Mouse (Mus musculus) megakaryocyte-erythroid progenitor cell, adult 5-6 weeks (primary cell): ENCODE measurements around the gene Samd3. TPM values are rescaled to one million over a fixed set of nuclear protein-coding genes. Genes with fewer than 3 reads are reported as not detected.

Source experiments
- ATAC-seq: replicated peaks from 2 replicates; pipeline ENCODE4 v1.8.0; 2016; ENCODE audit warnings: mild to moderate bottlenecking, inconsistent platforms; ENCODE audit not compliant: severe bottlenecking, poor library complexity, low FRiP score, low TSS enrichment
- total RNA-seq, 2 experiments: library from RNA; stranded (forward) in 1 of 2; stranded (reverse) in 1 of 2; fragments of 200-1000, 215-1000 nt in 1 of 2; fragments of >200 nt in 1 of 2; fragmentation: Nextera tagmentation in 1 of 2; gene quantifications; 2 replicates each; pipeline ENCODE4 v1.2.3; 2014 to 2017

The Samd3 gene
- 2.7 TPM in 1 of 2 replicates, not detected in the other for total RNA-seq (2014; fragmentation: Nextera tagmentation)
- 7.1 TPM in 1 of 2 replicates, not detected in the other for total RNA-seq (2017)

DNA sequence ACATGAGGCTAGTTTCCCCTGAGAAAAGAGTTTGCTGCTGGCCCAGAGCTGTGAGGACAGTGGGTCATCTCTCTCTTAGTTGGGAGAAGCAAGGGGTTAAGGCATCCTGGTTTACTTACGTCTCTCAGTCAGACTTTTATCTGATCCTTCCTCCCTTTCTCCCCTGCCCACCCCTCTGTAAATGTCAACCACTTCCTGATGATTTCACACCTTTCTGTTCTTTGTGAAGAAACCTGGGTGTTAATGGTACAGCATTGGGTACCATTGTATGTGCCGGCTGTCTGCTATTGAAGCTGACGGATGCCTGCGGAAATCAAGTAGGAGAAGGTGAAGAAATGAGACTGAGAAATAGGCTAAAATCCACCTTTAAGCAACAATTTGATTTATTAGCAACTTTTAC lies at the start of gene Samd3:
TSS of gene Samd3 (plus strand) at position 220 of the 400 bp plus-strand sequence.
- ATAC-seq, result no peak

DNA sequence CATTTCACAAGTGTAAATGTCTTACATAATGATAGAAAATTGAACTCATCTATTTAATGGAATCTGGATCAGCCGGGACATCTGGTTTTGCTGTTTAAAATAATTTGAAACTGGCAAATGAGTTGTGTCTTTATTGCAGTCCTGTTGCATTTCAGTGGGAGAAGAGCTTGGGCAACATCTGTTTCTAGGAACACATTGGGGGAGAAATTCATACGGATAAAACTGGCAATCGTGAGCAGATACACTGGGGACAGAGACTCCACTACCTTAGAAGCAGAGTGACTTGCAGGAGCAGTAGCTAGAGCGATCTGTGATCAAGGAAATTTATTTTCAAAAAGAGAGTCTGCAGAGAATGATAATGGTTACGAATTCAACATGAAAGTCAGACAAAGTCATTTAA lies 44.2 kb upstream of the Samd3 start:
- no peak for ATAC-seq

DNA sequence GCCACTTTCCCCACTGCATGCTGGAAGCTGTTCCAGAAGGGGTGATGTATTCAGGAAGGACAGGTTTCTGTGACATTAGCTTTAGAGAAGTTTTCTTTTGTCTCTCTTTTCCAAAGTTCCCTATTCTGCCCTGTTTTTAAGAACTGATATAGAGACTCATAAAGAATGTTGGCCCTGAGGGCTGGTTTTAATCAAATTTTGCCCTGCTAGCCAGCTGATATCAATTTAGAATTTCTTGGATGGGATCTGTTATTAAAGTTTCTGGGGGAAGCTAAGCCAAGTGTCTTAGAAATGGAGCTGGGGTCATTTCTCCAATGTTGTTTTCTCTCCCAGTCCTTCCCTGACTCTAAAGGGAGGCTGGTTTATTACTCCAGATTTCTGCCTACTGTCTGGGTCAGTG lies 38.7 kb upstream of the Samd3 start:
- no peak for ATAC-seq

DNA sequence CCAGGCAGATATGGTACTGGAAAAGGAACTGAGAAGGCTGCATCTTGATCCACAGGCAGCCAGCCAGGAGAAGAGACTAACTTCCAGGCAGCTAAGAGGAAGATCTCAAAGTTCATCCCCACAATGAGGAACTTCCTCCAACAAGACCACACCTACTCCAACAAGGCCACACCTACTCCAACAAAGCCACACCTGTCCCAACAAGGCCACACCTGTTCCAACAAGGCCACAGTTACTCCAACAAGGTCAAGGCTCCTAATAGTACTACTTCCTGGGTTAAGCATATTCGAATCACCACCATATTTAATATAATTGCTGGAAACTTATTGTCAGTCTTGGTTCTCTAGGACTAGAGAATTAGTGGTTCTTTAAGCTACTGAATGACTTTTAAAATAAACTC lies 34.6 kb upstream of the Samd3 start:
- ATAC-seq, result no peak

DNA sequence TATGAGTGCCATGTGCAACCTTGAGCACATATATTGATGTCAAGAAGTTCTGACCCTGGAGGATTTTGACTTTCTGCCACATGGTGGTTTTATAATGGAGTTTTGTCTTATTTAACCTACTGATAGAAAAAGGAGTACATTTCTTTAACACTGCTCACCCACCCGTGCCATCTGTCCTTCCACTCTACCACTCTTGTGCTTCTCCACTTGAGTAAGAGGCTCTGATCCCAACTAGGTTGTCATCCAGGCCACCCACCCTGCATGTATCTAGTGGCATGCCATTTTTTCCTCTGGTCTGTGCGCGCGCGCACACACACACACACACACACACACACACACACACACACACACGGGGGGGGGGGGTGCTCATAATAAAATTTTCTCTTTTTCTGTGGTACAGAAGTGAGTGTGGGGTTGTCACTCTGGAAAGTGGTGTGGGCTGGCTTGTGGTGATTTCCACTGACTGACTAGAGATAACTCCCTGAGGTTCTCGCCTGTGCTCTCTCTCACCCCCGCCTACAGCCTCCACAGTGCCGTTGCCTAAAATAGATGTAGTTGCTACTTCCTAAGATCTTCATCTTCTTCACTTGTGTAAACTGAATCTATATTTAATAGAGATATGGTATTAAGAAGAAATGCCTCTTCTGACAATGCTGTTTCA lies 26.7 kb upstream of the Samd3 start:
- ATAC-seq, result no peak

DNA sequence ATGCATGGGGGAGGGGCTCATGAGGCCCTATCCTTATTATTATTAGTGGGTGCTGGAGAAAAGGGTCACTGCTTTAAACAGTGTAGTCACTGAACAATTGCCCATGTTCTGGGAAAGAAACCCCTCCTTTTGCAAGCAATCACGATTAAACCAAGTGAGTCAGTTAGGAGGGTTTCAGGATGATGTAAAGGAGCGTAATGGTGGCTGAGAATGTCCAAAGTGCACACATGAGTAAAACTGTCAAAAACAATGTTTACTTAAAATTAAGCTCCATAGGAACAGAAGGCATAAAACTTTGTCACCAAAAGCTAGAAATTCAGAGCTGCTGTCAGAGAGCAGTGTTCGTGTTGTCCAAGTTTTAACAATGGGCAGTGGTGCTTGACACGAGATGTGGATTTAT lies 8.8 kb upstream of the Samd3 start:
- ATAC-seq, result no peak

DNA sequence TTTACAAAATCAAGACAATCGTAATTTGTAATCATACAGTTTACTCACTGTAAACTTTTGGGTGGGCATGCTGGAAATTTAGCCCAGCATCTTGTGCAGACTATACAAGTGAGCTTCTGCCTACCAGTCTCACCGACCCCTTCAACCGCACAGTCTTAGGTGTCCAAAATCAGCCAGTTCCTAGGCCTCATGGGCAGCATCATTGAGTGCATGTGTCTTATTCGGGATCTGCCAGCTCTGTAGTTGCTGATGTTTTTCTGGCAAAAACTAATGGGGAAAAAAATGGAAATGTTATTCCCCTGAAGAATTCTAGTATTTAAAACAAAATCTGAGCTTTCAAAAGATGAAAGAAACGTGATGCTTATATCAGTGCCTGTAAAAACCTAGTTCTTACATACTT lies 3.3 kb upstream of the Samd3 start:
- no peak for ATAC-seq

DNA sequence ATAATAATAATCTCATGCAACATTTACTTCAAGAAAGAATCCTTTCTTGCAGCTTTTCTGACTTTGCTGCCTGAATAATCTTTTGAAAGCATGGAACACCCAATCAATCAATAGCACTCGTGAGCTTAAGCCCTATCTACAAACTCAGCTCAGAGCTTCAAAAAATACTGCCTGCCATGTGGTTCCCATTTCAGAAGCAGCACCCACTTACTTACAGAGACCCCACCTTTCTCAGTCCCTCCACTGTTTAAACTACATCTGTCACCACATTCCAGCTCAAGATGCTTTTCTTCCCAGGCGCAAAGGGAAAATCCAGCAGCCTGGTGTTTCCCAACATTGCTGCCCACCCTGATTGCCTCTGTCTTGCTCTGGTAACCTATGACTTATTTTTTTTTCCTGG lies 2.8 kb upstream of the Samd3 start:
- no peak for ATAC-seq

DNA sequence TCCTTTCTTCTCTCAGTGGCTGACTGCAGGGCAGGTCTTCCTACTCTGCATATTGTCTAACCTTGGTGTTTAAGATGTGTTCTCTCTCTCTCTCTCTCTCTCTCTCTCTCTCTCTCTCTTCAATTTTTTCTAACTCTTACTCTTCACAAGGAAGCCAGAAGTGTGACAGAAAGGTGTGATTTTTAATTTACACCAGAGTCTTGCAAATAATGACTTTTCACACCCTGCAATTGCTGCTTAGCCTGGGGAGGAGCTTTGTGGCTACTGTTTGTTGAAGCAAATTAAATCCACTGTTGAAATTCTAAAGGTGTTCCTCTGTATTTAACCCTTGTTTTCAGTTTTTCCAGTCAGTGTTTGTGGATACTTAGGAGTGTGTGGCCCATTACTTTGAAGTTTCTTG lies 1.3 kb upstream of the Samd3 start:
- no peak for ATAC-seq

DNA sequence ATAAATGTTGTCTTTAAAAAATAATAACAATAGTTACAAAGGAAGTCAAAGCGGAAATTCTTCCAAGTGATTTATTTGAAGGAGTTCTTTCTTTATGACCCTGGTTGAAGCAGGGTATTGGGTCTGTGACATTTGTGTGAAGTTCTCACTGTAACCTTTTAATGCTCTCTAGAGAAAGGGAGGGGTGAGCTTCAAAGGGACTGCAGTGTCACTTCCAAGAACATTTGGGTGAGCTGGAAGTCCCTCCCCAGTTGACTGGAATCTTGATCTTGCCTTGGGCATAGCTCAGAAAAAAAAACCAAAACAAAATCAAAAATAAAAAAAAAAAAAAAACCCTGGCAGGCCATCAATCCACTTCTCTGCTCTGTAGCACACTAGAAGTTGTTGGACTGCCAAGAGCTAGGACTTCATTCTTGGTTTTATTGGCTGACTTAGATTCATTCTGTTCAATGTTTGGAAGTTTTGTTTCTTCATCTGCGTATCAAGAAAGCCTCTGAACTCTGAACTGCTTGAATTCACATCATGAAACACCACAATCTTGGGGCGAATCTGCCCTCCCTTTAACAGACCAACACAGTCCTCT lies 2.7 kb downstream of the Samd3 start:
- ATAC-seq, result no peak

DNA sequence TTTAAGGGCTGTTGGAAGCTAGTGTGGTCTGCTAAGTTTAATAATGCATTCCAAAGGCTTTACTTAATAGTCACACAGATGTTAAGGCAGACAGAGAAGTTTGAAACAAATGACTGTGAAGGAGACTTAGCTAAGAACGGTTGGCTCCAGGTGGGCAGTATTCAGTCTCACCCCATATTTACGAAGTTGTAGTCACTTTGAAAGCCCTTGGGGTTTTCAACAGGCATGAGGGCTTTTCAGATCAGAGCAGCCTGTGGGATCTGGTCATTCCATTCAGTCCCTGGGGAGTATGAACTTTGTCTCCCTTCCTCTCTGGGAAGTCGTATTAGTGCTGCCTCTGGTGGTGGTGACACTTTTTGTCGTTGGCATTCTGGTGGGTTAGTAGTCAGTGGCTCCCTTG lies 9.1 kb downstream of the Samd3 start:
- no peak for ATAC-seq

DNA sequence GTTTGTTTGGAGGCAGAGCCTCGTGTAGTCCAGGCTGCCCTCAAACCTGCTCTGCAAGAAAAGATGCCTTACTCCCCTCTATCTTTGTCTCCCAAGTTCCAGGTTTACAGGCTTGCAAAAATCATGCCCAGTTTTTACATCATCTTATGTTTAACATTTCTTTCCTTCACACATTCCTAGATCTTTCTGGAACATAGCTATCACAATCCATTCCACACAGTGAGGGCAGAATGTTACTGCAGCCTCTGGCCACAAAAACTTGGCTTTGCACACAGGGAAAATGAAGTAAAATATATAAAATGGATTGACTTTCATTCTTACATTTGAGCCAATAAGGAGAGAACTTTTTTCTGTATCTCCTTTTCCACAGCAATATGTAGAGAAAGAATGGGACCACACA lies 9.6 kb downstream of the Samd3 start:
- ATAC-seq, result no peak

DNA sequence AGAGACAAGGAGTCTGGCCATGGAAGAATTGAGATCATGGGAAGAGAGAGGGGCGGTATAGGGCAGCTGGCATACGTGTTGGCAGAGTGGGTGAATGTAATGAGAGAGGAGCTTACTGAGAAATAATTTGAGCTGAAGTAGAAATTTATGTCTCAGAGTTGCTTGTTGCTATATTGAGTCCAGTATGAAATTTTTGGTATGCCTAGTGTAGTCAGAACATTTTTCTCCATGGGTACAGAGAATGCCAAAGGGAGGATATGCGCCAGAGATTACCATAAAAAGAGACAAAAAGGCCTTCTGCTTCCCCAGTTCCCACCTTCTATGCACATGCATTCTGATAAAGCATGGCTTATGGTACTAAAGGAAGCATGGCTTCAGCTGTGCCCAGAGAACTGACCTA lies 13.7 kb downstream of the Samd3 start:
- ATAC-seq, result no peak

DNA sequence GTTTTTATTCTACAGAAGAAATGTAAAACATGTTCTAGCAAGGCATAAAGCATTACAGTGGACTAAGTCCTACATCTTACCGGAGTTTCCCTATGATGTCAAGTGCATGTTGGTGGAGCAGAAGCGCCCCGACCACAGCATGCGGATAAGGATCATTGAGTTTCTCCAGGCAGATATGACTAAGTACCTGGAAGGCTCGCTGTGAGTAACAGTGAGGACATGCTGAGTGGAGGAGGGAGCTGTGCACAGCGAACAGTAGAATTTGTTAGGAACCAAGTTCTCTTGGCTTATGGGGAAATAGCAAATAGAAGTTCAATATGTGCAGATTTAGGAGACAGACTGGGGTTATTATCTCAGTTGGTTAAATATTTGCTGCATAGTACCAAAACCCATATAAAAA lies 15.0 kb downstream of the Samd3 start:
- no peak for ATAC-seq

DNA sequence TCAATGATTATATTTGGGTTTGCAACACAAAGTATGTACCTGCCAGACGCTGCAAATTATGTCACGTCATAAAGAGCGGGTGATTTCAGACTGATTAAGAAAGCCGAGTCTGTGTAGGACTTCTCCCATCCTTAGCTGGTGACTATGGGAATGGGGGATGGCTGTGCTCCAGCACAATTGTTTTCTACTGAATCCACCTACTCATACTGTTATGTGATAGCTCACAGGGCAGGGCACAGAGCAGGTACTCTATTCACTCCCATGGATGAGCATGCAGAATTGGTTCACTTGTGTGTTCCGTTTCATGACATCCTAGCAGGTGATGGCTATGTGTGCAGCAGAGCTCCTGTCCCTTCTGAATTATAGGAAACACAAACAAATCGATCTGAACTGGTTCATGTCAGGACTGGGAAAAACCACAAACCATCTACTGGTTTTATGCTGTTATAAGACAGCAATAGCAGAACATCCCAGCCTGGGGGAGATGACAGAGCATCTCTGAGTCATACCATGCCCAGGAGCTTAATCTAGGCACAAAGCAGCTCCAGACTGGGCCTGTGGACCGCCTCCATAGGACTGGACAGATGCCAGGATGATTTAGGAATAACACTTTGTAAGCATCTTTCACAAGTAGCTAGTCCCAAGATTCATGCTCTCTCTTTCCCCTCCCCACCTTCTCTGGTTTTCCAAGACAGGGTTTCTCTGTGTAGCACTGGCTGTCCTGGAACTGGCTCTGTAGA lies 20.1 kb downstream of the Samd3 start:
- ATAC-seq, result no peak

DNA sequence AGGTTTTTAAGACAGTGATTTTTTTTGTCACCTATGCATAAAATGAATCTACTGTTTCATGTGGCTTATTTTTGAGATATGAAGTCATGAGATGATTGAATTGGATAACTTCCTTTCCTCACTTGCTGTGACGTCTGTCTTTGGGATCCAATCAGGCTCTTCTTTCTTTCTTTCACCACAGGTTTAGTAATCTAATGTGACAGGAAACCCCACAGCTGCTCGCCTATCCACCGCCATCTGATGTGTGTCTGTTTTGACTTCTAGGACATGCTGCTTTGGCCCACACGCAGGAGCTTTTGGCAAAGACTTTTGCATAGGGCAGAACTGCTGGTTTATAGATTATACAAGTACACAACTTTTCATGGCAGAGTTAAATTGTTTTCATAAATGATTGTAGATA lies 30.4 kb downstream of the Samd3 start:
- no peak for ATAC-seq

DNA sequence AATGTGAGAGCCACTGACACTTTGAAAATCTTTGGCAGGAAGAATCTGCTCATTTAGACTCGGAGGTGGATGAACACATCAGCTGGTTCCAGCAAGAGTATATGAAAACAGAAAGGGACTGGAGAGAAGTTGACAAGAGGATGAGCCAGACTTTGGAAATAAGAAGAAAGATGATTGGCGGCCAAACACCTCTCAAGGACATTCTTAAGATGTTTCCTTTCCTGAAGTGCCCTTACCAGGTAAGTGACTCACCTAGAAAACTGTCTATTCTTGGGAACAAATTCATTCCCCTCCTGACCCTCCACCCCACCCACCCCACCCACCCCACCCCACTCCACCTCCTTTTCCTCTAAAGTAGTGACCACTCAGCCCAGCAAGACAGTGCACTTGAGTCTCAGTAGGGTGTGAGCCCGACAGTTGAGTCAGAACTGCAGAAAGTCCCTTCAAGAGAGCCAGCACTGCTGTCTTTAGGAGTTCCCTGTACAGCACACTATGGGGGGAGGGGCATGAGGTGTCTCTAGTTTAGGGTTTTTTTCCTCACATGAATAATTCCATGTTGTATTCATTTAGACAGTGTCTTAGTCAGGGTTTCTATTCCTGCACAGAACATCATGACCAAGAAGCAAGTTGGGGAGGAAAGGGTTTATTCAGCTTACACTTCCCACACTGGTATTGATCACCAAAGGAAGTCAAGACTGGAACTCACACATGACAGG lies 34.4 kb downstream of the Samd3 start:
- ATAC-seq, result no peak

DNA sequence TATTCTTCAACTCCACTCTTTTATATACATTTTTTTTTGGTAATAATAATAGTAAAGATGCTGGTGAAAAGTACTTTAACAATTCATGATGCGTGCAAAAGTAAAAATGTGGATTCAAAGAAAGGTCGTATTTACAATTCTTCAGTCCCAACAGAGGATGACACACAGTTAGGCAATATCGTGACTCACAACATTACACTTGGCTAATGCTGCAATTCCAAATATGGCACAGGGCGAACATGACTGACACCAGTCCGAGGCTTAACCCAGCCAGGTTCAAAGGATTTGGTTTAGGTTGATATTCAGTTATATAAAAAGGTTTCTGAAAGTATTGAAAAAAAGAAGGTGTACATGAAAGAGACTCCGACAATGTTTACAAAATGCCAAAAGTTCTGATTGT lies 45.9 kb downstream of the Samd3 start:
- ATAC-seq, result no peak

DNA sequence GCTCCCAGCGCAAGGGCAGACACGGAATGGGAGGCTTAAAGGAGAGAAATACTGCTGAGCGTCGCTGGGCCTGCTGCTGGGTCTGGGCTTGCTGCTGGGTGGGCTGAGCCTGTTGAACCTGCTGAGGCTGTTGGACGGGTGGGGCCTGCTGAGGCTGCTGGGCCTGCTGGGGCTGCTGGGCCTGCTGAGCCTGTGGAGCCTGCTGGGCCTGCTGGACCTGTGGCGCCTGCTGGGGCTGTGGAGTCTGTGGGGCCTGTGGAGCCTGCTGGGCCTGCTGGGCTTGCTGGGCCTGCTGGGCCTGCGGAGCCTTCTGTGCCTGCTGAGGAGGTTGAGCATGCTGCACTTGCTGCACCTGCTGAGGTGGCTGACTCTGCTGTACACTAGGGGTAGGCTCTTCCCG lies 50.5 kb downstream of the Samd3 start:
- no peak for ATAC-seq

DNA sequence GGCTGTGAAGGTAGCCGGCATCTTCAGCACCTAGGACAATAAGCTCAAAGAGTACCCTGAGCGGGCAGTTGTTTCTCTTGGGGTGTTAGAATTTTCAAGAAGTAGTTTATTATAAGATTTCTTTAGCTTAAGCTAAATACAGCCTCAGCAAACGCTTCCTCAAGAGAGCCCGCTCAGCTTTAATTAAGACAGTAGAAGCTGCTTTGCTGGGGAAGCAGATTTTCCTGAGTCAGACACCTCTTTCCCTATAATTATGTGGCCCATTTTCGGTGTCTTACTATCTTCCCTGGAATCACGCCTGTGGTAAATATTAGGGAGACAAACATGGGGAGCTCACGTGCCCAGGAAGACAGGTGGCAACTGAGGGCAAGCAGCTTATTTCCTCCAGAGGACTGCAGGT lies 57.6 kb downstream of the Samd3 start:
- ATAC-seq, result no peak
